Mouse (Mus musculus) heart, postnatal 14 days (tissue): Measurements from ENCODE around the gene Ctdspl2. TPM values are rescaled to one million over a fixed set of nuclear protein-coding genes. Genes with fewer than 3 reads are reported as not detected.

Source experiments
- DNase-seq, 2 experiments: peaks; one replicate each; pipeline ENCODE4 v3.0.0; 2021 to 2022
- intact Hi-C: fragments of 180-260 bp; cut with DNase I; formaldehyde crosslinking; loops from one replicate; pipeline ENCODE4 v1.15.1; 2025
- microRNA-seq, 2 experiments: library from miRNA; unstranded; fragments of <30 nt; microRNA quantifications; one replicate each; pipeline ENCODE4 v1.2.0; 2021 to 2022
- total RNA-seq, 2 experiments: library from RNA; stranded (reverse); gene quantifications; 2 replicates each; pipeline ENCODE4 v1.2.3; 2021

Gene Ctdspl2
- total RNA-seq, 2 experiments from 2014 or later = 19.4 to 22.3 TPM

DNA sequence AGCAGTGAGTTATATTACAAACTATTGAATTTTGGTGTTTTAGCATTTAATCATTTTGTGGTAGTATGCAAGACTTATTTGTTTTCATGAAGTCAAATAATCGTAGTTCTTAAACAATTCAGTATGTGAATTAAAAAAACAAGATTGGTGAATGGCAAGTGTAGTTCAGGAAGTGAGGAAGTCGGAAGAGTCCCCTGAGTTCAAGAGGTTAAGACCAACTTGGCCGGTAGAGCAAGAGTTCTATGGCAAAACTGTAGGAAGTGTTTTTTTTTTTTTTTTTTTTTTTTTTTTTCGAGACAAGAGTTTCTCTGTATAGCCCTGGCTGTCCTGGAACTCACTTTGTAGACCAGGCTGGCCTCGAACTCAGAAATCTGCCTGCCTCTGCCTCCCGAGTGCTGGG lies 76.2 kb downstream of the Ctdspl2 start:
- DNase-seq = no peak
- intact Hi-C loops = no loop called here

DNA sequence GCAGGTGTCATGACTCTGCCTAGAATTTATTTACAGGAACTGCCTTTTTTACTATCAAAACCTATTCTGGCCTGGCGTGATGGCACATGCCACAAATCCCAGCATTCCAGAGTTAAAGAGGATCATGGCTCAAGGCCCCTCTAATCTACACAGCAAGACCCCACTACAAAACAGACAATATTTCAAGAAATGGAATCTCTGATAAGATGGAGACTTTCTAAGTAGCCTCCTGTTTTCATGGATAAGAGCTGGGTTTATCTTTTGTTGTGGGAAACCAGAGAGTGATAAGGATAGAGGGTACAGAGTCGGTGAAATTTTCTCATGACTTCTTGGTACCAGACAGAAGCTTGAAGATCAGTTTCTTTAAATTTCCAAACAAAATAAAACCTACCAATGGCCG lies 80.3 kb downstream of the Ctdspl2 start:
- intact Hi-C loops = no loop called here
- DNase-seq = no peak

DNA sequence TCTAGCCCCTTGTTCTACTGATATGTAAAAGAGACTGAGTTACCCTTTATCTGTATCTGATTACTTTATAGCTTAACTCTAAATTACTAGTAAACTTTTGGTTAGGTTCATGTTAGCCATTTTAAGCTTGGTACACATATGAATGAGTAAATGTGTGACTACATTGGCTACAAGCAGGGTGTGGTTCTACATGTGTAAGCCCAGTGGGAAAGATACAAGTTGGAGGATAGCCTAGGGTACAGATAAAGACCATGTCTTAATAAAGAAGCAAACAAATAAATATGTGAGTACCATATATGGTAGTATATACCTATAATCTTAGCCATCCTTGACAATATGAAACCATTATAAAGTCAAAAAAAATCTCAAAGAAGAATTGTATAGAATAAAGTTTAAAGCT lies 88.1 kb downstream of the Ctdspl2 start:
- DNase-seq = no peak
- intact Hi-C loops = no loop called here

DNA sequence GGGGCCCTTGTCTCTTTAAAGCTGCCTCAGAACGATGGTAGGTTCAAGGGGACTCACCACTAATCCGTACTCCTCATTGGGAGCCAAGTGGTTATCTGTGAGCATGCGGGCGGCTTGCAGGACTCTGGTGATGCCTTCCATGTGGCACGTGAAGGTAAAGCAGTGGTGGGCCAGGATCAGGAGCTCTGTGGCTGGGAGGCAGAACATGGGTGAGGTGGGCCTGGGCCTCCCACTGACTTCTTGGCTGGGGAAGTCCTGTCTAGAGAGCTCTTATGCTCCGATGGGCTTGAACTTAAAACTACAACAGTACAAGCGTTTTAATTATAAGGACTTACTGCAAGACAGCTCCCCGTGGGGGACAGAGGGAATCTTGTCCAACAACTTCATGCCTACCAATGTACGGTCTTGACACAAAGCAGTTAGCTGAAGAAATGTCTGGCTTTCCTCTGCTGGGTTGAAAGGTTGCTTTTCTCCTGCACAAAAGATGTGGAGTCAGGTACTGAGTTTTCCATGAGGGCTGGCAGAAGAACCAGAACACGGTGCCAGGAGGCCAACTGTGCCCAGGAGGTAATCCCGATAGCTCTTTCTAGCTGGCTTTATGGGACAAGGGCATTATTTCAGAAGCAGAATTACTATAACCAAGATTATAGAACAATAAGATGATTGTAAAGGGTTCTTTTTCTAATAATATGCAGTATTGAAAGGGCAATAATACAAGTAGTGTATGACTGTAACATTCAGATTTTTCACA lies 103.7 kb downstream of the Ctdspl2 start:
- peak in 1 of 2 experiments; percentile 10 for DNase-seq
- intact Hi-C loops = no loop called here

Small RNA genes lying within 50 kb of the gene (microRNA-seq; reads per million reads assigned to microRNA genes)
- gene Gm47314 = 0 to 0.48 reads per million in 2 experiments

Other genes starting within 250 kb of the Ctdspl2 start
- gene Frmd5, start 148.9 kb upstream of the Ctdspl2 start, total RNA-seq = 100 to 1,000 TPM; 202 to 231 TPM
- gene Casc4, start 89.0 kb upstream of the Ctdspl2 start, total RNA-seq = 10 to 100 TPM; 12.7 to 13.7 TPM
- gene Mageb3, start 91 bp downstream of the Ctdspl2 start, total RNA-seq = under 1 TPM in 1 of 2 experiments, not detected in 1; 0.10 TPM
- 10 to 100 TPM; 19.3 to 20.3 TPM for gene Eif3j1, start 72.5 kb downstream of the Ctdspl2 start, total RNA-seq
- gene Spg11, start 162.4 kb downstream of the Ctdspl2 start, total RNA-seq = 10 to 100 TPM in 1 of 2 experiments, 1 to 10 TPM in 1; 9.8 to 11.4 TPM
- gene B2m, start 191.7 kb downstream of the Ctdspl2 start, total RNA-seq = 100 to 1,000 TPM; 116 to 127 TPM
- gene Trim69, start 204.7 kb downstream of the Ctdspl2 start, total RNA-seq = not detected
- not detected for gene Patl2, start 230.2 kb downstream of the Ctdspl2 start, total RNA-seq
- gene Terb2, start 230.3 kb downstream of the Ctdspl2 start, total RNA-seq = not detected